Mouse (Mus musculus) embryonic facial prominence, embryonic 14.5 days (tissue): ENCODE results near the gene Crb2. TPM values are rescaled to one million over a fixed set of nuclear protein-coding genes. Genes with fewer than 3 reads are reported as not detected.
A peak's percentile ranks its signal among the peaks of the same experiment; 100 is the strongest.

Experiments
- ATAC-seq: fragments of 200-750 bp; cut with Nextera tagmentation; 2 replicates; pipeline ENCODE4 v1.8.0; 2017; ENCODE audit warnings: low read depth, moderate number of reproducible peaks, moderate TSS enrichment
- DNase-seq: peaks from one replicate; pipeline ENCODE4 v3.0.0-alpha.2; 2015; ENCODE audit warnings: low spot score
- H3K27ac ChIP-seq: fragments of 300-500 bp; sonication (generic); replicated peaks from 2 replicates; pipeline ENCODE4 v1.5.1; 2014; ENCODE audit warnings: low read depth, mild to moderate bottlenecking, low read length, moderate library complexity
- H3K27me3 ChIP-seq: fragments of 300-500 bp; sonication (generic); replicated peaks from 2 replicates; pipeline ENCODE4 v1.6.1; 2014; ENCODE audit warnings: low read length; ENCODE audit not compliant: control insufficient read depth, insufficient read depth
- H3K36me3 ChIP-seq: fragments of 300-500 bp; sonication (generic); 2 replicates; pipeline ENCODE4 v1.6.1; 2014; ENCODE audit warnings: low read length, mixed read lengths; ENCODE audit not compliant: control insufficient read depth, insufficient read depth
- H3K4me1 ChIP-seq: fragments of 300-500 bp; sonication (generic); 2 replicates; pipeline ENCODE4 v1.6.1; 2014; ENCODE audit warnings: antibody characterized with exemption, low read length; ENCODE audit not compliant: control insufficient read depth, insufficient read depth
- H3K4me2 ChIP-seq: fragments of 300-500 bp; sonication (generic); 2 replicates; pipeline ENCODE4 v1.6.1; 2014; ENCODE audit warnings: low read depth, mild to moderate bottlenecking, low read length, moderate library complexity, mixed read lengths
- H3K4me3 ChIP-seq: fragments of 300-500 bp; sonication (generic); 2 replicates; pipeline ENCODE4 v1.5.1; 2014; ENCODE audit warnings: low read depth, mild to moderate bottlenecking, low read length
- H3K9ac ChIP-seq: fragments of 300-500 bp; sonication (generic); 2 replicates; pipeline ENCODE4 v1.6.1; 2014; ENCODE audit warnings: low read depth, mild to moderate bottlenecking, low read length, moderate library complexity, mixed read lengths
- H3K9me3 ChIP-seq: fragments of 300-500 bp; sonication (generic); 2 replicates; pipeline ENCODE4 v1.6.1; 2016; ENCODE audit warnings: low read length; ENCODE audit not compliant: control insufficient read depth
- WGBS: fragments of 180-500 bp; shearing (Covaris S2); extraction: QIAGEN DNeasy Blood & Tissue Kit; methylation state at CpG from one replicate; pipeline ENCODE4 v1.1.7; 2014; 5-methylcytosine and 5-hydroxymethylcytosine counted together
- polyA plus RNA-seq: library from polyadenylated mRNA; unstranded; fragments of >200 nt; fragmentation: Nextera tagmentation; extraction: Ambion mirVana; gene quantifications from 2 replicates; pipeline ENCODE4 v1.2.1, GENCODE M21; 2014

Crb2 gene
- polyA plus RNA-seq, 1 experiment from 2014 or later = 0.18 TPM

GRCm38 (mm10) chr2:37786461-37786860, 10.4 kb downstream of the Crb2 start:
- 2% methylated on average over 23 of the region's 52 CpGs for WGBS
- Histone ChIP-seq H3K9ac (peak overlapping the region; percentile 54), H3K9me3 (no peaks in the 10 kb centered on the region), H3K36me3 (no peaks in the 10 kb centered on the region), H3K27me3 (peaks cover 17% of the 10 kb centered on the region), H3K4me3 (peak overlapping the region; percentile 40), H3K4me2 (peak overlapping the region; percentile 68), H3K27ac (no peak overlapping the region), H3K4me1 (peaks cover 3% of the 10 kb centered on the region; the same call in 1 of the 2 replicates)
- DNase-seq (no peak), ATAC-seq (peak; percentile 5; the same call in 1 of the 2 replicates)

GRCm38 (mm10) chr2:37788176-37788962, 12.3 kb downstream of the Crb2 start:
- H3K9me3 ChIP-seq = no peaks in the 10 kb centered on the region
- ATAC-seq = no peak; the same call in 1 of the 2 replicates
- no peak overlapping the region for H3K4me3 ChIP-seq
- DNase-seq = no peak
- H3K4me2 ChIP-seq = no peak overlapping the region
- H3K4me1 ChIP-seq = no peaks in the 10 kb centered on the region
- no peak overlapping the region for H3K9ac ChIP-seq
- no peaks in the 10 kb centered on the region for H3K36me3 ChIP-seq
- no peak overlapping the region for H3K27ac ChIP-seq
- H3K27me3 ChIP-seq = peaks cover 28% of the 10 kb centered on the region
- WGBS = 66% methylated on average over 7 of the region's 7 CpGs

DNA sequence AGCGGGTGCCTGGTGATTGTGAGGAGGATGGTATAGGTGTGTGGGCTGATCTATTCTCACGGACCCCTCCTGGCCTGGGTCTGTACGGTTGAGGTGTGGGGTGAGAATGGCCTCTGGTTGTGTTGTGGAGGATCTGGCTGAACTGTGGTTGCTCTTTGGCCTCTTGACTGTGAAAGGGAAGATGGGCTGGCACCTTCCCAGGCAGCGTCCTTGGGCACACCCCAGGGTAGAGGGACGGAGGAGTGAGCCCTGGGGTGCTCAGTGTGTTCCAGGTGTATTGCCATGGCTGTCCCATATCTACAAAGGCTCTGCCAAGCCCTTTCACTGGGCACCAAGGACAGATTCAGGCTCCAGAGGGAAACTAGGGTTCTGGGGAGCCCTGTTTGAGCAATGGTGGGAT, 13.0 kb downstream of the Crb2 start:
- ATAC-seq (no peak), DNase-seq (no peak)
- no peak overlapping the region for H3K4me3 ChIP-seq
- H3K36me3 ChIP-seq = no peaks in the 10 kb centered on the region
- no peak overlapping the region for H3K4me2 ChIP-seq
- 86% methylated on average over 5 of the region's 5 CpGs for WGBS
- no peaks in the 10 kb centered on the region for H3K9me3 ChIP-seq
- H3K27me3 ChIP-seq = peaks cover 33% of the 10 kb centered on the region
- H3K4me1 ChIP-seq = no peaks in the 10 kb centered on the region
- H3K27ac ChIP-seq = no peak overlapping the region
- H3K9ac ChIP-seq = no peak overlapping the region

GRCm38 (mm10) chr2:37789995-37790394, 13.9 kb downstream of the Crb2 start:
- H3K27me3 ChIP-seq = peaks cover 41% of the 10 kb centered on the region

GRCm38 (mm10) chr2:37790738-37791137, 14.7 kb downstream of the Crb2 start:
- Histone ChIP-seq H3K4me3 (no peak overlapping the region), H3K27ac (no peak overlapping the region), H3K36me3 (no peaks in the 10 kb centered on the region), H3K9ac (no peak overlapping the region), H3K4me1 (no peaks in the 10 kb centered on the region), H3K4me2 (no peak overlapping the region), H3K27me3 (peaks cover 43% of the 10 kb centered on the region), H3K9me3 (no peaks in the 10 kb centered on the region)
- ATAC-seq (no peak), DNase-seq (no peak)
- 90% methylated on average over 14 of the region's 14 CpGs for WGBS

More at GRCm38 (mm10) chr2:37789995-37790394, 13.9 kb downstream of the Crb2 start:
- Histone ChIP-seq H3K4me3 (no peak overlapping the region), H3K36me3 (no peaks in the 10 kb centered on the region), H3K4me2 (no peak overlapping the region), H3K4me1 (no peaks in the 10 kb centered on the region), H3K9ac (no peak overlapping the region), H3K27ac (no peak overlapping the region), H3K9me3 (no peaks in the 10 kb centered on the region)
- no peak for ATAC-seq
- DNase-seq = no peak
- WGBS = 85% methylated on average over 8 of the region's 10 CpGs

DNA sequence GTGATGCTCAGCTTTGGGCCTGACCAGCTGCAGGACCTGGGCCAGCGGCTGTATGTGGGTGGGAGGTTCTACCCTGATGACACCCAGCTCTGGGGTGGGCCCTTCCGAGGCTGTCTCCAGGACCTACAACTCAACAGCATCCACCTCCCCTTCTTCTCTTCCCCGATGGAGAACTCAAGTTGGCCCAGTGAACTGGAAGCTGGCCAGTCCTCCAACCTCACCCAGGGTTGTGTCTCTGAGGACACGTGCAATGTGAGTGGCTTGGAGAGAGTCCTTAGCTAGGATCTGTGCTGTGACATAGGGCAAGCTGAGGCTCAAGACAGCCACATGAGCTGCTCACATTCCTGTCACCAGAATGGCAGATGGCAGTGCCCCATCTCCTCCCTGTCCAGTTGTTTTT, 15.3 kb downstream of the Crb2 start:
- Histone ChIP-seq H3K9me3 (no peaks in the 10 kb centered on the region), H3K27me3 (peaks cover 40% of the 10 kb centered on the region), H3K27ac (no peak overlapping the region), H3K4me1 (no peaks in the 10 kb centered on the region), H3K9ac (no peak overlapping the region), H3K4me3 (no peak overlapping the region), H3K4me2 (no peak overlapping the region), H3K36me3 (no peaks in the 10 kb centered on the region)
- WGBS = 91% methylated on average over 4 of the region's 4 CpGs
- DNase-seq (no peak), ATAC-seq (no peak)

DNA sequence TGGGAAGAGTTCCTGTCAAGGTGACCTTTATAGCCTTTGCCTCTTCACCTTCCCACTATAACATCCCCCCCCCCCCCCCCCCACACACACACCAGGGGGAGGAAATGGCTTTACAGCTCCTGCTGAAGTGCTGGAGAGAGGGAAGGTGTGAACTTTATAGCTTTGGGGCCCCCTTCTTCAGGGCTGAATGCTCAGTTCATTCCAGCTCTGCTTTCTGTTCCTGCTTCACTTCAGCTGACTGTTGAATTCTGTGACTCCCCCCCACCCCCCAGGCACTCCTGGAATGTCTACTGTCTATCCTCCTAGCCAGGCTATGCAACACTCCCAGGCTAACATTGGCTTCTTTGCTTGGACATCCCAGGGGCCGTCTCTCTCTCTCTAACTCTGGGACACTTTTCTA, 20.0 kb downstream of the Crb2 start:
- H3K9me3 ChIP-seq = no peaks in the 10 kb centered on the region
- no peak overlapping the region for H3K27ac ChIP-seq
- peaks cover 26% of the 10 kb centered on the region for H3K27me3 ChIP-seq
- DNase-seq = no peak
- no peak overlapping the region for H3K4me2 ChIP-seq
- H3K4me3 ChIP-seq = no peak overlapping the region
- 50% methylated on average over 1 of the region's 1 CpGs for WGBS
- no peak overlapping the region for H3K9ac ChIP-seq
- no peak for ATAC-seq
- no peaks in the 10 kb centered on the region for H3K4me1 ChIP-seq
- H3K36me3 ChIP-seq = 0 out of 2 replicates have a peak, but pooled peaks cover 4% of the 10 kb centered on the region

- WGBS = 76% methylated on average over 4 of the region's 4 CpGs
- Histone ChIP-seq H3K27ac (no peak overlapping the region), H3K4me2 (no peak overlapping the region), H3K36me3 (0 out of 2 replicates have a peak, but pooled peaks cover 6% of the 10 kb centered on the region), H3K9me3 (no peaks in the 10 kb centered on the region), H3K27me3 (peaks cover 26% of the 10 kb centered on the region), H3K9ac (no peak overlapping the region), H3K4me1 (no peaks in the 10 kb centered on the region), H3K4me3 (no peak overlapping the region)
- ATAC-seq (no peak), DNase-seq (no peak)
These were observed 21.0 kb downstream of the Crb2 start for GRCm38 (mm10) chr2:37797046-37797445.

- H3K27me3 ChIP-seq = peaks cover 10% of the 10 kb centered on the region
- H3K4me1 ChIP-seq = no peaks in the 10 kb centered on the region
- WGBS = 66% methylated on average over 6 of the region's 6 CpGs
- ATAC-seq (no peak), DNase-seq (no peak)
- H3K9me3 ChIP-seq = no peaks in the 10 kb centered on the region
- H3K9ac ChIP-seq = no peak overlapping the region
- H3K4me3 ChIP-seq = no peak overlapping the region
- H3K36me3 ChIP-seq = 0 out of 2 replicates have a peak, but pooled peaks cover 6% of the 10 kb centered on the region
- H3K27ac ChIP-seq = no peak overlapping the region
- no peak overlapping the region for H3K4me2 ChIP-seq
These were observed 23.1 kb downstream of the Crb2 start for GRCm38 (mm10) chr2:37799137-37799536.
